Mouse (Mus musculus) hindbrain, embryonic 11.5 days (tissue): Measurements from ENCODE around the gene Sbk2. TPM values are rescaled to one million over a fixed set of nuclear protein-coding genes. Genes with fewer than 3 reads are reported as not detected.

ENCODE experiments used
- ATAC-seq: fragments of 200-750 bp; cut with Nextera tagmentation; 2 replicates; pipeline ENCODE4 v1.8.0; 2017; ENCODE audit warnings: mild to moderate bottlenecking, moderate TSS enrichment, moderate library complexity; ENCODE audit not compliant: low FRiP score
- DNase-seq: peaks from one replicate; pipeline ENCODE4 v3.0.0-alpha.2; 2015; ENCODE audit warnings: low spot score
- H3K27ac ChIP-seq: fragments of 300-500 bp; sonication (generic); 2 replicates; pipeline ENCODE4 v1.5.1; 2014; ENCODE audit warnings: mild to moderate bottlenecking, low read depth, low read length
- H3K27me3 ChIP-seq: fragments of 300-500 bp; sonication (generic); 2 replicates; pipeline ENCODE4 v1.6.1; 2014; ENCODE audit warnings: mild to moderate bottlenecking, low read length, moderate library complexity, mixed read lengths; ENCODE audit not compliant: control insufficient read depth, insufficient read depth
- H3K36me3 ChIP-seq: fragments of 300-500 bp; sonication (generic); 2 replicates; pipeline ENCODE4 v1.6.1; 2014; ENCODE audit warnings: mild to moderate bottlenecking, low read length, moderate library complexity, mixed read lengths; ENCODE audit not compliant: control insufficient read depth, insufficient read depth
- H3K4me1 ChIP-seq: fragments of 300-500 bp; sonication (generic); replicated peaks from 2 replicates; pipeline ENCODE4 v1.6.1; 2014; ENCODE audit warnings: low read length, mixed read lengths; ENCODE audit not compliant: control insufficient read depth, insufficient read depth
- H3K4me2 ChIP-seq: fragments of 300-500 bp; sonication (generic); replicated peaks from 2 replicates; pipeline ENCODE4 v1.6.1; 2014; ENCODE audit warnings: mild to moderate bottlenecking, low read depth, low read length
- H3K4me3 ChIP-seq: fragments of 300-500 bp; sonication (generic); 2 replicates; pipeline ENCODE4 v1.5.1; 2014; ENCODE audit warnings: low read depth, low read length
- H3K9ac ChIP-seq: fragments of 300-500 bp; sonication (generic); 2 replicates; pipeline ENCODE4 v1.6.1; 2014; ENCODE audit warnings: low read depth, low read length
- H3K9me3 ChIP-seq: fragments of 300-500 bp; sonication (generic); 2 replicates; pipeline ENCODE4 v1.6.1; 2016; ENCODE audit warnings: low read length; ENCODE audit not compliant: control insufficient read depth
- WGBS: fragments of 180-500 bp; shearing (Covaris S2); extraction: QIAGEN DNeasy Blood & Tissue Kit; methylation state at CpG from one replicate; pipeline ENCODE4 v1.1.7; 2014; 5-methylcytosine and 5-hydroxymethylcytosine counted together
- polyA plus RNA-seq: library from polyadenylated mRNA; unstranded; fragments of >200 nt; fragmentation: Nextera tagmentation; extraction: Ambion mirVana; gene quantifications from 2 replicates; pipeline ENCODE4 v1.2.1, GENCODE M21; 2014

The Sbk2 gene
- polyA plus RNA-seq, 1 experiment from 2014 or later = 0.09 TPM

GRCm38 (mm10) chr7:4993999-4994788 lies 30.0 kb upstream of the Sbk2 start:
- DNase-seq (peak; percentile 21), ATAC-seq (no peak)
- H3K9me3 ChIP-seq = no peaks in the 10 kb centered on the region
- peaks cover 3% of the 10 kb centered on the region; the same call in 1 of the 2 replicates for H3K36me3 ChIP-seq
- H3K4me2 ChIP-seq = peak overlapping the region; percentile 71
- H3K27ac ChIP-seq = no peak overlapping the region
- 44% methylated on average over 59 of the region's 59 CpGs for WGBS
- peak overlapping the region; percentile 67 for H3K4me3 ChIP-seq
- H3K4me1 ChIP-seq = peaks cover 18% of the 10 kb centered on the region; the same call in 1 of the 2 replicates
- 0 out of 2 replicates have a peak overlapping the region, but pooled peaks have one; percentile 31 for H3K9ac ChIP-seq
- peaks cover 19% of the 10 kb centered on the region for H3K27me3 ChIP-seq

- H3K36me3 ChIP-seq = peaks cover 3% of the 10 kb centered on the region; the same call in 1 of the 2 replicates
- ATAC-seq (no peak), DNase-seq (no peak)
- H3K27me3 ChIP-seq = peaks cover 19% of the 10 kb centered on the region
- 32% methylated on average over 47 of the region's 55 CpGs for WGBS
- H3K9ac ChIP-seq = 0 out of 2 replicates have a peak overlapping the region, but pooled peaks have one; percentile 31
- H3K4me2 ChIP-seq = peak overlapping the region; percentile 71
- H3K4me3 ChIP-seq = peak overlapping the region; percentile 67; the same call in 1 of the 2 replicates
- no peaks in the 10 kb centered on the region for H3K9me3 ChIP-seq
- no peak overlapping the region for H3K27ac ChIP-seq
- H3K4me1 ChIP-seq = peaks cover 18% of the 10 kb centered on the region; the same call in 1 of the 2 replicates
Measured at GRCm38 (mm10) chr7:4993347-4993998, 29.3 kb upstream of the Sbk2 start.

GRCm38 (mm10) chr7:4988250-4988649 lies 24.0 kb upstream of the Sbk2 start:
- no peak for ATAC-seq
- WGBS = 72% methylated on average over 2 of the region's 2 CpGs
- no peaks in the 10 kb centered on the region for H3K9me3 ChIP-seq
- H3K27me3 ChIP-seq = peaks cover 3% of the 10 kb centered on the region; the same call in 1 of the 2 replicates
- H3K4me1 ChIP-seq = peaks cover 1% of the 10 kb centered on the region; the same call in 1 of the 2 replicates
- H3K9ac ChIP-seq = no peak overlapping the region
- peaks cover 3% of the 10 kb centered on the region; the same call in 1 of the 2 replicates for H3K36me3 ChIP-seq
- no peak overlapping the region for H3K4me2 ChIP-seq
- no peak overlapping the region for H3K4me3 ChIP-seq
- no peak overlapping the region for H3K27ac ChIP-seq
- no peak for DNase-seq

GRCm38 (mm10) chr7:4976832-4977231 lies 12.6 kb upstream of the Sbk2 start:
- Histone ChIP-seq H3K4me3 (no peak overlapping the region), H3K4me1 (no peaks in the 10 kb centered on the region), H3K9me3 (no peaks in the 10 kb centered on the region), H3K27ac (no peak overlapping the region), H3K4me2 (no peak overlapping the region), H3K9ac (no peak overlapping the region), H3K27me3 (no peaks in the 10 kb centered on the region), H3K36me3 (no peaks in the 10 kb centered on the region)
- ATAC-seq = no peak
- no peak for DNase-seq
- 95% methylated on average over 7 of the region's 7 CpGs for WGBS

GRCm38 (mm10) chr7:4975455-4975854 lies 11.2 kb upstream of the Sbk2 start:
- Histone ChIP-seq H3K4me2 (no peak overlapping the region), H3K27me3 (no peaks in the 10 kb centered on the region), H3K9ac (no peak overlapping the region), H3K9me3 (no peaks in the 10 kb centered on the region), H3K4me1 (no peaks in the 10 kb centered on the region), H3K4me3 (no peak overlapping the region), H3K36me3 (no peaks in the 10 kb centered on the region), H3K27ac (no peak overlapping the region)
- 63% methylated on average over 4 of the region's 4 CpGs for WGBS
- no peak for ATAC-seq
- no peak for DNase-seq

- ATAC-seq = no peak
- 79% methylated on average over 18 of the region's 18 CpGs for WGBS
- Histone ChIP-seq H3K9ac (no peak overlapping the region), H3K4me3 (no peak overlapping the region), H3K36me3 (no peaks in the 10 kb centered on the region), H3K27me3 (no peaks in the 10 kb centered on the region), H3K4me1 (no peaks in the 10 kb centered on the region), H3K4me2 (no peak overlapping the region), H3K9me3 (no peaks in the 10 kb centered on the region), H3K27ac (no peak overlapping the region)
- no peak for DNase-seq
Measured at GRCm38 (mm10) chr7:4972321-4973047, 8.3 kb upstream of the Sbk2 start.

GRCm38 (mm10) chr7:4971710-4972109 lies 7.5 kb upstream of the Sbk2 start:
- Histone ChIP-seq H3K4me3 (no peak overlapping the region), H3K27ac (no peak overlapping the region), H3K9ac (no peak overlapping the region), H3K27me3 (no peaks in the 10 kb centered on the region), H3K9me3 (no peaks in the 10 kb centered on the region), H3K4me2 (no peak overlapping the region), H3K36me3 (no peaks in the 10 kb centered on the region), H3K4me1 (no peaks in the 10 kb centered on the region)
- no peak for DNase-seq
- WGBS = 28% methylated on average over 7 of the region's 7 CpGs
- ATAC-seq = no peak

GRCm38 (mm10) chr7:4971068-4971467 lies 6.9 kb upstream of the Sbk2 start, which contains the start of gene Sbk3:
Gene Sbk3, minus strand, starts transcription at chr7:4971168.
- Histone ChIP-seq H3K27ac (no peak within 1 kb of the TSS), H3K9ac (no peak within 1 kb of the TSS), H3K9me3 (no peaks in the 10 kb centered on the region), H3K36me3 (no peaks in the 10 kb centered on the region), H3K4me1 (no peaks in the 10 kb centered on the region), H3K4me3 (no peak within 1 kb of the TSS), H3K27me3 (no peaks in the 10 kb centered on the region), H3K4me2 (no peak within 1 kb of the TSS)
- no peak for DNase-seq
- whole genome bisulfite sequencing = 39% methylated on average over 6 of the region's 6 CpGs
- no peak for ATAC-seq
